10 mouse cellular contexts compared by ENCODE assay signal in genomic region chr14:73453164-73453563, GRCm38 (mm10). TPM values are rescaled to one million over a fixed set of nuclear protein-coding genes. Genes with fewer than 3 reads are reported as not detected.
A peak's percentile ranks its signal among the peaks of the same experiment; 100 is the strongest.
DNase-seq lines count a peak whose midpoint lies in the region; ATAC-seq and TF ChIP-seq lines count a peak whose summit lies in the region.
"Had no signal": no experiment of that assay in that cellular context is flagged by ENCODE, and none has a peak within 500 bp of the region (broad histone marks: within the 10 kb centered on the region; RNA-seq: fewer than 3 reads in every experiment).

No protein-coding gene starts in this region.

- no peaks in the 10 kb centered on the region for H3K9me3 ChIP-seq in forebrain, embryonic 16.5 days (ENCODE audit: control insufficient read depth, low read length)
- H3K9me3 ChIP-seq in forebrain, embryonic 10.5 days: no peaks in the 10 kb centered on the region
- H3K9me3 ChIP-seq in embryonic facial prominence, embryonic 14.5 days (ENCODE audit: control insufficient read depth, low read length): no peaks in the 10 kb centered on the region
- H3K9me3 ChIP-seq: neural tube, embryonic 15.5 days had no signal

- no peak overlapping the region for H3K9ac ChIP-seq in forebrain, embryonic 16.5 days (replicated peaks; ENCODE audit: low read depth, low read length)
- H3K9ac ChIP-seq in embryonic facial prominence, embryonic 14.5 days (ENCODE audit: low read depth, low read length): no peak overlapping the region
- H3K9ac ChIP-seq: neural tube, embryonic 15.5 days had no signal

- no peak for TF ChIP-seq CTCF in thymus, adult 2 months (IDR thresholded peaks at IDR 0.05; ENCODE audit: borderline replicate concordance, control insufficient read depth, extremely low read depth, insufficient read depth, low read length, poor library complexity)

- no peaks in the 10 kb centered on the region for H3K36me3 ChIP-seq in forebrain, embryonic 16.5 days (ENCODE audit: control insufficient read depth, insufficient read depth)
- no peaks in the 10 kb centered on the region for H3K36me3 ChIP-seq in forebrain, embryonic 10.5 days (replicated peaks)
- H3K36me3 ChIP-seq in embryonic facial prominence, embryonic 14.5 days (ENCODE audit: control insufficient read depth, insufficient read depth, low read length): no peaks in the 10 kb centered on the region
- H3K36me3 ChIP-seq in thymus, adult 2 months (ENCODE audit: control insufficient read depth, insufficient read depth, low read length): no peaks in the 10 kb centered on the region
- H3K36me3 ChIP-seq: neural tube, embryonic 15.5 days had no signal

- H3K4me3 ChIP-seq in forebrain, embryonic 16.5 days (replicated peaks; ENCODE audit: low read length): no peak overlapping the region
- H3K4me3 ChIP-seq in forebrain, embryonic 10.5 days: no peak overlapping the region
- H3K4me3 ChIP-seq in embryonic facial prominence, embryonic 14.5 days (ENCODE audit: low read depth, low read length): no peak overlapping the region
- no peak overlapping the region for H3K4me3 ChIP-seq in thymus, adult 2 months (ENCODE audit: control insufficient read depth, insufficient read depth, low read length)
- H3K4me3 ChIP-seq: neural tube, embryonic 15.5 days had no signal

- 0 out of 2 replicates have a peak, but pooled peaks cover 2% of the 10 kb centered on the region for H3K4me1 ChIP-seq in forebrain, embryonic 16.5 days (replicated peaks; ENCODE audit: control insufficient read depth, insufficient read depth, low read length)
- peaks cover 6% of the 10 kb centered on the region for H3K4me1 ChIP-seq in forebrain, embryonic 10.5 days
- peaks cover 5% of the 10 kb centered on the region for H3K4me1 ChIP-seq in embryonic facial prominence, embryonic 14.5 days (ENCODE audit: control insufficient read depth, insufficient read depth, low read length)
- no peaks in the 10 kb centered on the region for H3K4me1 ChIP-seq in thymus, adult 2 months (replicated peaks; ENCODE audit: control insufficient read depth, insufficient read depth, low read length)
- H3K4me1 ChIP-seq: neural tube, embryonic 15.5 days had no signal

- TF ChIP-seq POLR2A in thymus, adult 2 months (IDR thresholded peaks at IDR 0.05; ENCODE audit: control insufficient read depth, extremely low read depth, insufficient read depth, low read length, poor library complexity): no peak

- no peak overlapping the region for H3K27ac ChIP-seq in forebrain, embryonic 16.5 days (ENCODE audit: low read length)
- no peak overlapping the region for H3K27ac ChIP-seq in forebrain, embryonic 10.5 days
- no peak overlapping the region for H3K27ac ChIP-seq in embryonic facial prominence, embryonic 14.5 days (replicated peaks; ENCODE audit: low read depth, low read length)
- no peak overlapping the region for H3K27ac ChIP-seq in thymus, adult 2 months (ENCODE audit: control insufficient read depth, insufficient read depth, low read length)
- H3K27ac ChIP-seq: macrophage; neural tube, embryonic 15.5 days had no signal

- WGBS in forebrain, embryonic 16.5 days: 28% methylated on average over 12 of the region's 12 CpGs
- 63% methylated on average over 12 of the region's 12 CpGs for WGBS in forebrain, embryonic 10.5 days
- 41% methylated on average over 12 of the region's 12 CpGs for WGBS in embryonic facial prominence, embryonic 14.5 days
- 90% methylated on average over 12 of the region's 12 CpGs for WGBS in thymus, adult 2 months

- no peaks in the 10 kb centered on the region for H3K27me3 ChIP-seq in forebrain, embryonic 16.5 days (replicated peaks; ENCODE audit: control insufficient read depth, insufficient read depth, low read length)
- H3K27me3 ChIP-seq in forebrain, embryonic 10.5 days (ENCODE audit: poor library complexity, severe bottlenecking): no peaks in the 10 kb centered on the region
- no peaks in the 10 kb centered on the region for H3K27me3 ChIP-seq in embryonic facial prominence, embryonic 14.5 days (replicated peaks; ENCODE audit: control insufficient read depth, insufficient read depth, low read length)
- no peaks in the 10 kb centered on the region for H3K27me3 ChIP-seq in thymus, adult 2 months (ENCODE audit: control insufficient read depth, insufficient read depth, low read length)

- DNase-seq in forebrain, embryonic 10.5 days (ENCODE audit: extremely low spot score, low spot score): no peak
- DNase-seq in NIH3T3 (ENCODE audit: low read depth): peak; percentile 72
- peak; percentile 50 for DNase-seq in embryonic facial prominence, embryonic 14.5 days (ENCODE audit: low spot score)
- DNase-seq in kidney, postnatal 36 days: peak; percentile 59 to 61
- no peak for DNase-seq in thymus, adult 2 months
- DNase-seq in layer of hippocampus, adult 8-10 months (ENCODE audit: low spot score in 2 of 2): no peak

- no peak overlapping the region for H3K4me2 ChIP-seq in forebrain, embryonic 16.5 days (ENCODE audit: low read length)
- H3K4me2 ChIP-seq in embryonic facial prominence, embryonic 14.5 days (ENCODE audit: low read depth, low read length): no peak overlapping the region
- H3K4me2 ChIP-seq: neural tube, embryonic 15.5 days had no signal

- 0 out of 2 replicates have a peak, but pooled peaks have one; percentile 15 for ATAC-seq in forebrain, embryonic 16.5 days
- peak; percentile 71; the same call in 1 of the 2 replicates for ATAC-seq in embryonic facial prominence, embryonic 14.5 days (ENCODE audit: low read depth)
- no peak for ATAC-seq in granulocyte monocyte progenitor cell, adult 5-6 weeks (replicated peaks; ENCODE audit: poor library complexity, severe bottlenecking)

RNA-seq across cellular contexts. Expression of gene Med4, which starts 56.7 kb away (rescaled TPM):
- 106 and 110 TPM in 2 replicates for polyA plus RNA-seq in forebrain, embryonic 16.5 days (2015; fragmentation: Nextera tagmentation; extraction: Ambion mirVana)
- polyA plus RNA-seq in forebrain, embryonic 10.5 days (2016; fragmentation: Nextera tagmentation; extraction: Ambion mirVana): 121 and 124 TPM in 2 replicates
- 72.9 and 73.5 TPM in 2 replicates for polyA plus RNA-seq in embryonic facial prominence, embryonic 14.5 days (2014; fragmentation: Nextera tagmentation; extraction: Ambion mirVana)
- 51.8 and 57.7 TPM in 2 replicates for total RNA-seq in granulocyte monocyte progenitor cell, adult 5-6 weeks (2014; fragmentation: Nextera tagmentation)
- 61.5 and 63.7 TPM in 2 replicates for total RNA-seq in granulocyte monocyte progenitor cell, adult 5-6 weeks (2017)
- polyA plus RNA-seq in thymus, adult 2 months (2012; rRNA removed): 21.4 and 24.1 TPM in 2 replicates
- 10 to 100 TPM; 29.6 to 31.9 (median 30.7) TPM for total RNA-seq in layer of hippocampus, adult 8-10 months (2022)

Comparison
In these comparisons a context has a peak if more than half of its experiments do, and no peak if none do; other contexts are left out.
1. DNase-seq: peak in NIH3T3 (single experiment), embryonic facial prominence, embryonic 14.5 days (single experiment) and kidney, postnatal 36 days (2 of 2); none in forebrain, embryonic 10.5 days (single experiment), thymus, adult 2 months (single experiment) and layer of hippocampus, adult 8-10 months (0 of 2).